Mouse (Mus musculus): ENCODE data around the gene Aurkb.
"Not testable (repeated sequence)": the region's sequence is repeated elsewhere in the genome, so short reads cannot be mapped to it uniquely, and the experiment has no call there.

Aurkb gene

DNA sequence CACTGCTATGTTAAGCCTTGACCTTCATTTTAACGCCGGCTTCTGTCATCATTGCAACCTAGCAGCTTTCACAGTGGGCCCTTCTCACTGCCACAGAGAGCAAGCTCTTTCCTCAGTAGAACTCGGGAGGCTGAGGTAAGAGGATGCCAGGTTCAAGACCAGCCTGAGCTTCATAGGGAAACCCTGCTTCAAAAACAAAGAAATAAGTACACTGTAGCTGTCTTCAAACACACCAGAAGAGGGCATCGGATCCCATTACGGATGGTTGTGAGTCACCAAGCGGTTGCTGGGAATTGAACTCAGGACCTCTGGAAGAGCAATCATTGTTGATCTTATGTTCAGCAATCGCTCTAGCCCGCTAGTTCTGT, 35.4 kb downstream of the Aurkb start:
- DNase-seq (ENCODE audit: low spot score): no peak

DNA sequence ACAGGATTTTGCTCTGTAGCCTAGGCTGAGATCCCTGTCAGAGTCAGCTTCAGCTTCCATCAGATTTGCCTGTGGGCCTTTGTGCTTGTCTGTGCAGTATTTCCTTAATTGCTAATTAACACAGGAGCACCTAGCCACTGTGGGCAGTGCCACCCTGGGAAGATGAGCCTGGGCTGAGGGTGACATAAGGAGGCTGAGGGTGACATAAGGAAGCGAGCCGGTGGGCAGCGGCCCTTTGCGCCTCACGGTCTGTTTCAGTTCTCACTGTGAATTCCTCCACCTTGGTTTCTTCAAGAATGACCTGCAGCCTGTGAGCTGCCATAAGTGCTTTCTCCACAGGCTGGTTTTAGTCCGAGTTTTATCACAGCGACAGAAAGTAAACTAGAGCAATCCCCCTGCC, 36.2 kb downstream of the Aurkb start:
- no peak for DNase-seq (ENCODE audit: low spot score)

GRCm38 (mm10) chr11:69085608-69086007, 40.2 kb downstream of the Aurkb start:
- no peak for DNase-seq (ENCODE audit: low spot score)

- no peak for DNase-seq (ENCODE audit: low spot score)
Observed at GRCm38 (mm10) chr11:69086390-69086789, 40.9 kb downstream of the Aurkb start.

DNA sequence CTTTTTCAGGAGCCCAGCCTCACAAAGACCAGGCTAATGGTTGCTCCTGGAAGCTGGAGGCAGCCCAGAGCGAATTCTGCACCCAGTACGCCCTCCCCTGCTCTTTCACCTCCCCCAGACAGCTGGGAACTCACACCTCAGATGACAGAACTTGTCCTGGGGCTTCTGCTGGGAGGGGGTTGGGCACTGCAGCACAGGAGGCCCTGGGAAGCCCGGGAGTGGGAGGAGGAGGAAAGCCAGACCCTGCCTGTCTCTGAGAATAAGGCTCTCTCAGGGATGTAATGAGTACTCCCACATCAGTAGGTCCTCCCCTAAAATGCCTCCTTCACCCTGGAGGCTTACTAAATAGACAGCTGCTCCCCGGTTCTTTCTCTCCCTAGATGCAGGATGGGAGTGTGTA, 41.6 kb downstream of the Aurkb start:
- no peak for DNase-seq (ENCODE audit: low spot score)

DNA sequence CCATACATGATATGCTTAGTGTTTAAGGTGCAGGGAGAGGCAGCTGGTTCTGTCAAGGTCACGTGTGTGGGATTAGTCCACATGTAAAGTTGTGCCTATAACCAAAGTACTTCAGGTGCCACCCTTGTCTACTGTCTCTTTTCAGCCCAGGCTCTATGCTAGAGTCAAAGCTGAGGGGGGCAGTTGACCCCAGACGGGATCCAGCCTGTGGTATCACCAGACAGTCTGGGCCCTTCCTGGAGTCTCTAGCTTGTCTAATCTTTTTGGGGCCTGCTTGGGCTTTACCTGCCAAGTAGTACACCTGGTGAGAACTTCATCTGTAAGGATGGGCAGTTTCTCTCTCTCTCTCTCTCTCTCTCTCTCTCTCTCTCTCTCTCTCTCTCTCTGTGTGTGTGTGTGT, 42.1 kb downstream of the Aurkb start:
- no peak for DNase-seq (ENCODE audit: low spot score)

DNA sequence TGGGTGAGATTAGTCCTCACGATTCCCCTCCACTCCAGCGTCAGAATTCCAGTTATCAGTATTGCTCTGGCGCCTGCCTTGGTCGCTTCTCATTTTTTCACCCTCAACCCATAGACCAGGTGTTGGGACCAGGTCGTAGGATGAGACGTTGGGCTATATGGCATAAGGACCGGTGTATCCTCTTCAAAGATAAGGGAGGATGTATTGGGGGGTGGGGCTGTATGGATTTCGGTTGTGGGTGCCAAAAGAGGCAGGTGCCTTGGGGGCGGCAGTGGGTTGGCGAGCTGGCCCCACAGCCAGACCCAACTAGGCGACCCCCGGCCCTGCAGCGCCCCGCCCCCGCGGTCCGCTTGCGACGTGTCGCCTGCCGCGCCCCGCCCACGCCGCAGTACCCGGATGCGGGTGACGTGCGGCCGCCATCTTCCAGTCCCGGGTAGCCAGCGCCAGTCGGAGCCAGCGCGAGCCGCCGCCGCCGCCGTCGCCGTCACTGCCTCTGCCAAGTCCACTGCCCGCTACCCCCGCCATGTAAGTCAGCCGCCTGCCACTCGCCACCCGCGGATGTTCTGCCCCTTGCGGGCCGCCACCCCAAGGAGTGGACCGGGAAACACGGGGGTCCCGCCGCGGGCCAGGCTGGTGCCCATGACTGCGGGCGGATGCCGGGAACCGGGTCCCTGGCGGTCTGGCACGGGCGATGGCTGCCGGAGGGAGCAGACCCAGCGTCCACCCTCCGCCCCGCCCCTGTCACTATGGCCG, 42.8 kb downstream of the Aurkb start, which contains the start of gene Vamp2:
Gene Vamp2 (plus strand): TSS at position 388 of the 753 bp plus-strand sequence.
- DNase-seq (ENCODE audit: low spot score): peak; percentile 59

- no peak for DNase-seq (ENCODE audit: low spot score)
Observed at GRCm38 (mm10) chr11:69088856-69089615, 43.6 kb downstream of the Aurkb start.

DNA sequence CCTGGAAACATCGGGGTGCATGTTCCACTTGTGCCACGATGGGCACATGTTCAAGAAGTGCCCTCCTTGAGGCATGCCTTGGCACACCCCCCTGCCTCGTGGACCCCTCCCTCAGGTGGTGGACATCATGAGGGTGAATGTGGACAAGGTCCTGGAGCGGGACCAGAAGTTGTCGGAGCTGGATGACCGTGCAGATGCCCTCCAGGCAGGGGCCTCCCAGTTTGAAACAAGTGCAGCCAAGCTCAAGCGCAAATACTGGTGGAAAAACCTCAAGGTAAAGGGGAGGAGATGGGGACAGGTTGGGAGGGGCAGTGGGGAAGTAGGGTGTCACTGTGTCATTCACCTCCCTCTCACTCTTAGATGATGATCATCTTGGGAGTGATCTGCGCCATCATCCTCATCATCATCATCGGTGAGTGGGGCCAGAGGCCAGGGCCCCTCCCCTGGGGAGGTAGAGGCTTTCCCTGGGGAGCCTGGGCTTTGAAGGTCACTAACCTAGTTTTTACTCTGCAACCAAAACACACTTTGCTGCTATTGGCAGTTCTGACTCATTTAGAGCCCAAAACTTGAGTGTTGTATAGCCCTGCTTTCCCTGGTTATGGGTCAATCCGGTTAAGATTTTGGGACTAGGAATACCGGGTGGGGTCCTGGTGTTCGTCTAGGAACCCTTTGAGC, 44.3 kb downstream of the Aurkb start:
- DNase-seq (ENCODE audit: low spot score): no peak

GRCm38 (mm10) chr11:69090367-69090766, 44.9 kb downstream of the Aurkb start:
- no peak for DNase-seq (ENCODE audit: low spot score)

GRCm38 (mm10) chr11:69091566-69092385, 46.3 kb downstream of the Aurkb start:
- DNase-seq (ENCODE audit: low spot score): no peak

DNA sequence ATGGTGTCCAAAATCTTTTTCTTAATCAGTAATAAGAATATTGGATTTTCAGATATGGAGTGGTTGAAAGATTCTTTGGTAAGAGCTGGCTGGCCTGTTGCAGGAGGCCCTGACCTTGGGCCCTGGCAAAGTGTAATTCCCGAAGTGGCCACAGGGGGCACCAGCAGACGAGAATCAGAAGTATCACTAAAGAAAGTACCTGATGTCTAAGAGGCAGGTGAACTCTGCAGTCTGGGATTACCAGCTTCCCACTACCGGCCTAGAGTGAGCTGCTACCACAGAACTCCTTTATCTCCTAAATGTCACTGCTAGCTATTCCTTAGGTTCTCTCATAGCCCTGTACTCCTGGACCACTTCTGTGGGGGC, 46.9 kb downstream of the Aurkb start:
- peak; percentile 69 for DNase-seq (ENCODE audit: low spot score)

DNA sequence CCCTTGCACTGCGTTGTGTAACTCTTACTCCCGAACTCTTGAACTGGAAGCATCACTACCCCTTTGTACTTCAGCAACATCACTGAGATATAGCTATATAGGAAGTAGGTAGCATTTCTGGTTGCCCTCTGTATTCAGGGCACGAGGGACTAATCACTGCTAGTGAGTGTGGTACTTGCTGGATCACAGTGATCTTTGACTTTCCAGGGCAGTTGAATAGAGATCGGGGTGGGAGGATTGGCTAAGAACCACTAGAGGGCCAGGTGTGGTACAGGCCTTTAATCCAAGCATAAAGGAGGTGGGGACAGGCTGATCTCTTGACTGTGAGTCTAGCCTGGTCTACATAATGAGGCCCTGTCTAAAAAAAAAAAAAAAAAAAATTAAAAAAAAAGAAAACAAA, 47.4 kb downstream of the Aurkb start:
- no peak for DNase-seq (ENCODE audit: low spot score)

- not testable (repeated sequence) for DNase-seq (ENCODE audit: low spot score)
Observed at GRCm38 (mm10) chr11:69093856-69094255, 48.4 kb downstream of the Aurkb start.

DNA sequence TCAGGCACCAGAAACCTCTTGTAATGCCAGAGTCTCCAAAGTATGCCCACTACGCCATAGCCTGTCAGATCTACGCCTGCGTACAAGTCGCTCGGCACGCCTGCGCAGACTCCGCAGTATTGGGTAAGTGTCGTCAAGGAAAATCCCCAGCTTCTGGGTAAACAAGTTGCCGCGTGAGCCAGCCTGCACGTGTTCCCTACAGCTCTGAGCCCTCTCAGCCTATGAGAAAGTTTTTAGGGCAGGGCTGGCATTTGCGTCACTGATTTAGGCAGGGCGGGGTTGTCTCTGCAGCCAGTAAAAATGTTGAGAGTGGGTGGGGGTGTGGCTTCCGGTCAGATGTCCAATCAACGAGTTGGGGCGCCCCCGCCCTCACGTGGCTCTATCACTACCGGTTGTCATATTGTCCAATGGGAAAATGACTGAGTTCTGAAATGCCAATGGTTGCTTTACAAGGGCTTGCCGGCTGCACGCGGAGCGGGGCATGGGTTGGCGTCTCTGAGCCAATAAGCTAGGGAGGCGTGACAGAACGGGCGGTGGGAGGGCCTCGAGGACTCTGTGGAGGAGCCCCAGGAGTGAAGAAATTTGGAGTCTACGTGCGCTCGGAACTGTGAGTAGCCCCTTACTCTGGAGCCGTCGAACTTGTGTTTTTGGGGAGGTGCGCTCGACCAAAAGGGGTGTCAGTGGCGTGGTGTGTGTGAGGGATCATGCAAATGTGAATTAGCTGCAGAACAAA, 49.4 kb downstream of the Aurkb start, which contains the start of gene Per1:
Gene Per1 (plus strand): TSS at position 521 of the 733 bp plus-strand sequence.
- DNase-seq (ENCODE audit: low spot score): peak; percentile 97

DNA sequence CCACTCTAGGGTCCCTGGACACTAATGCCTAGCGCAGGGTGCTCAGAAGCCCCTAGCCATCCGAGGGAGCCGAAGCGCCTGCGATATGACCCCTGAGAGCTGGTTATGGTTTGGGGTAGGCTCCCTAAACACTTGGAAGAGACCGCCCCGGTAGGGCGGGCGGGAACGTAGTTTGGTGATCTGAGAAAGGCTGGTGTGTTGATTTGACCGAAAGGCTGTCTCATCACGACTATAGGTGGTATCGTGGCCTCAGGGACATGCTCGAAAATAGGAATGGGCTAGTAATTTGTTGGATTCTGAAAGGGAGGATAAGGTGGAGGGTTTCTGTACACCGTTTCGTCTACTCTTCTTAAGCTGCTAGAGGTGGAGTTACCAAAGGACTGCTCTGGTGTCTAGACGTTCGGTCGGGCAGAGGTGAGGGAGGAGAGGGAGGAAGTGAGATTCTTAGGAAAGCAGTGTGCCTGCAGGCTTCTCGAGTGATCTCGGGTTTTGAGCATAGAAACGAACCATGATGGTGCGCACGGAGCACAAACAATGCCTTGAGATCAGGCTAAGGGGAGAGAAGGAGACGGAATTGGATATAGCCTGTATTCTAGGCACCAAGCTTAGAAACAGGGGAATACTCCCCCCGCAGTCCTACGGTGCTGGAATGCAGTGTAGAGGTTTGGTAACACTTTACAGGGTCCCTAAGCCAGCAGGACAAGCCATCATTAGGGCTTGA, 50.2 kb downstream of the Aurkb start:
- DNase-seq (ENCODE audit: low spot score): no peak

DNA sequence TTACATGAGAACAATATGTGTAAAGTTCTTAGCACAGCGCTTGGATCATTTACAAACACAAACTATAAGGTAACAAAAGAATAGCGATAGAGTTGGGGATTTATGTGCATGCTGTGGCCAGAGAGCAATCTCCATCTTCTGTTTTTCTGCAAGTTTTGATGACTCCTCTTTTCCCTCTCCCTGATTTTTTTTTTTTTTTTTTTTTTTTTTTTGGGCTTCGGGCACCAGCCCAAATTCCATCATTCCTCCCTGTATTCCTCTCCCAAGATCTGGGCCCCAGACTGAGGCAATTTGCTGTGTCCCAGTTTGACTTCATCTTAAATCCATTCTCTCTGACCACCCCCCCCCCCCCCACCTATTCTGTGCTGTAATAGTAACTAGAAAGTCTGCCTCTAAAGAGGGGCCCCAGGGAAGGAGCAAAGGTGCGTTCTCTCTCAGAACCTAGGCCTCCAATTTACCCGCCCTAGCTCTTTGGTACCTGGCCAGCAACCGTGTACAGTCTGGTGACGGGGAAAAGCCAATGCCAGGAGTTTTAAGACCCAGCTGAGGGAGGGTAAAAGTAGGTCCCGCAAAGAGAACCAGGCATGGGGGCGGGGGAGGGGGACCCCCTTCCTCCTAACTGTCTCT, 51.0 kb downstream of the Aurkb start:
- no peak for DNase-seq (ENCODE audit: low spot score)

- DNase-seq (ENCODE audit: low spot score): peak; percentile 99
Observed at GRCm38 (mm10) chr11:69096987-69097900, 51.8 kb downstream of the Aurkb start.
